Mouse (Mus musculus): Measurements from ENCODE around the gene Suv39h1. TPM values are rescaled to one million over a fixed set of nuclear protein-coding genes. Genes with fewer than 3 reads are reported as not detected.

The Suv39h1 gene
- polyA plus RNA-seq (2012; rRNA removed), result 19.6 and 26.9 TPM in 2 replicates

GRCm38 (mm10) chrX:8074430-8075014, at the start of gene Suv39h1:
Gene Suv39h1, minus strand, starts transcription at chrX:8074760.

GRCm38 (mm10) chrX:8090346-8090953, 15.9 kb upstream of the Suv39h1 start, which contains the start of gene Was:
Gene Was, minus strand, starts transcription at chrX:8090498.

GRCm38 (mm10) chrX:8018286-8018685, 56.3 kb downstream of the Suv39h1 start, which contains the start of gene Glod5:
Gene Glod5, minus strand, starts transcription at chrX:8018492.

Other genes starting within 250 kb of the Suv39h1 start
- gene Otud5, start 233.4 kb downstream of the Suv39h1 start, polyA plus RNA-seq (2012; rRNA removed), result 27.6 and 29.9 TPM in 2 replicates
- gene Pim2, start 196.5 kb downstream of the Suv39h1 start, polyA plus RNA-seq (2012; rRNA removed), result 16.5 and 18.2 TPM in 2 replicates
- 129 and 132 TPM in 2 replicates for gene Slc35a2, start 190.7 kb downstream of the Suv39h1 start, polyA plus RNA-seq (2012; rRNA removed)
- 53.7 and 69.5 TPM in 2 replicates for gene Pqbp1, start 175.5 kb downstream of the Suv39h1 start, polyA plus RNA-seq (2012; rRNA removed)
- gene Timm17b, start 175.4 kb downstream of the Suv39h1 start, polyA plus RNA-seq (2012; rRNA removed), result 41.8 and 57.6 TPM in 2 replicates
- not detected in 2 replicates for gene Gm10491, start 166.9 kb downstream of the Suv39h1 start, polyA plus RNA-seq (2012; rRNA removed)
- gene Gm10490, start 165.2 kb downstream of the Suv39h1 start, polyA plus RNA-seq (2012; rRNA removed), result not detected in 2 replicates
- gene Pcsk1n, start 154.9 kb downstream of the Suv39h1 start, polyA plus RNA-seq (2012; rRNA removed), result 1.9 and 2.3 TPM in 2 replicates
- gene Eras, start 146.2 kb downstream of the Suv39h1 start, polyA plus RNA-seq (2012; rRNA removed), result not detected in 2 replicates
- 51.2 and 62.0 TPM in 2 replicates for gene Hdac6, start 126.9 kb downstream of the Suv39h1 start, polyA plus RNA-seq (2012; rRNA removed)
- gene Gata1, start 96.7 kb downstream of the Suv39h1 start, polyA plus RNA-seq (2012; rRNA removed), result 8.0 and 9.2 TPM in 2 replicates
- gene Glod5, start 56.3 kb downstream of the Suv39h1 start, polyA plus RNA-seq (2012; rRNA removed), result not detected in 2 replicates
- gene Was, start 15.7 kb upstream of the Suv39h1 start, polyA plus RNA-seq (2012; rRNA removed), result 3.2 TPM in 2 replicates
- gene Wdr13, start 58.1 kb upstream of the Suv39h1 start, polyA plus RNA-seq (2012; rRNA removed), result 259 and 304 TPM in 2 replicates
- 79.2 and 93.2 TPM in 2 replicates for gene Rbm3, start 71.1 kb upstream of the Suv39h1 start, polyA plus RNA-seq (2012; rRNA removed)
- 17.5 and 20.1 TPM in 2 replicates for gene Tbc1d25, start 101.4 kb upstream of the Suv39h1 start, polyA plus RNA-seq (2012; rRNA removed)
- 75.7 and 80.8 TPM in 2 replicates for gene Ebp, start 118.8 kb upstream of the Suv39h1 start, polyA plus RNA-seq (2012; rRNA removed)
- 101 and 110 TPM in 2 replicates for gene Porcn, start 131.8 kb upstream of the Suv39h1 start, polyA plus RNA-seq (2012; rRNA removed)
- gene Ftsj1, start 177.6 kb upstream of the Suv39h1 start, polyA plus RNA-seq (2012; rRNA removed), result 42.4 and 58.3 TPM in 2 replicates
- 162 and 224 TPM in 2 replicates for gene Slc38a5, start 196.4 kb upstream of the Suv39h1 start, polyA plus RNA-seq (2012; rRNA removed)